Mouse (Mus musculus) gastrocnemius, postnatal 4 days (tissue): ENCODE results near the gene Nxn. TPM values are rescaled to one million over a fixed set of nuclear protein-coding genes. Genes with fewer than 3 reads are reported as not detected.

ENCODE experiments used
- DNase-seq, 2 experiments: peaks; one replicate each; pipeline ENCODE4 v3.0.0; 2021 to 2022; ENCODE audit warnings: low spot score in 2 of 2, mixed read lengths in 2 of 2
- total RNA-seq, 2 experiments: library from RNA; stranded (reverse); gene quantifications; 2 replicates each; pipeline ENCODE4 v1.2.3; 2021

Nxn gene
- total RNA-seq, 2 experiments from 2014 or later = 59.8 to 60.9 TPM

DNA sequence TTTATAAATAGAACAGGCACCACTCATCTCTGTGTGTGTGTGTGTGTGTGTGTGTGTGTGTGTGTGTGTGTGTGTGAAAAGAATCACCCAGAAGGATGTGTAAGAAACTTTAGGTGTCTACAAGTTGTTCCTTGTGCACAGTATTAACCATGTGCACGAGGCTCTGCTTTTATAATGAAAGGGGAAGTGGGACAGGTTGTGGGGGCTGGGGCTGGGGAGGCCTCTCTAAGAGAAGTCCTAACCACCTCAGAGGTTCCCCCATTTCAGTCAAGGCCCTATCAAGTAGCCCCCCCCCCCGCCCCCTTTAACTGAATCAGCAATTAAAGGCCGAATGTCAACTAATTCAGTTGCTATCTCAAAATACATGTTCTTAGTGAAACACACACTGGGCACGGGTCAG, 92.2 kb downstream of the Nxn start:
- DNase-seq = no peak

- DNase-seq = no peak
Measured at GRCm38 (mm10) chr11:76305571-76305970, 93.4 kb downstream of the Nxn start.

- no peak for DNase-seq
Measured at GRCm38 (mm10) chr11:76303368-76303767, 95.6 kb downstream of the Nxn start.

- DNase-seq = no peak
Measured at GRCm38 (mm10) chr11:76300862-76301261, 98.1 kb downstream of the Nxn start.

DNA sequence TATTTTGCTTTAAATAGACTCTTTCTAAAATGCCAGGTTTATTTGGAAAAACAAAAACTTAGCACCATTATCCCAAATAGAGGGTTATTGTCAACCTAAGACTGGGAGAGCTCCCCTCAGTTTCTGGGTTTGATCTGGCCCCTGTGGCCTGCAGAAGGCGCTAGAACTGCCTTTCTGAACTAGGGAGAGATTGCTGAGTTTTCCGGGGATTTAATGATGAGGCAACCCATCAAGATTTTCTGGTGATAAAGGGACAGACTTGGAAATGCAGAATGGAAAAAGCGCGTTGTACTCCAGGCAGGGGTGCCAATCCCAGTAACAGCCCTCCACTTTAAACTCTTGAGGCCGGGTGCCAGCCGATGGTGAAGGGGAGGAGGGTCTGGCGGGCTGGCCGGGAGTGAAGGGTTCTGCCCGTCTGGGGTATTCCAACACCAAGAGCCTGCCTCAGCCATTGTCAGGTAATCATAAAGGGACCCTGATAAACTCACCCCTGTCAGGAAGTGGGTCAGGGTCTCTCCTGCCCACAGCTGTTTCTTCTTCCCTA, 100.4 kb downstream of the Nxn start:
- no peak for DNase-seq

- DNase-seq = no peak
Measured at GRCm38 (mm10) chr11:76297252-76297651, 101.7 kb downstream of the Nxn start.

GRCm38 (mm10) chr11:76294836-76295235, 104.1 kb downstream of the Nxn start:
- no peak for DNase-seq

GRCm38 (mm10) chr11:76294078-76294477, 104.9 kb downstream of the Nxn start:
- no peak for DNase-seq

DNA sequence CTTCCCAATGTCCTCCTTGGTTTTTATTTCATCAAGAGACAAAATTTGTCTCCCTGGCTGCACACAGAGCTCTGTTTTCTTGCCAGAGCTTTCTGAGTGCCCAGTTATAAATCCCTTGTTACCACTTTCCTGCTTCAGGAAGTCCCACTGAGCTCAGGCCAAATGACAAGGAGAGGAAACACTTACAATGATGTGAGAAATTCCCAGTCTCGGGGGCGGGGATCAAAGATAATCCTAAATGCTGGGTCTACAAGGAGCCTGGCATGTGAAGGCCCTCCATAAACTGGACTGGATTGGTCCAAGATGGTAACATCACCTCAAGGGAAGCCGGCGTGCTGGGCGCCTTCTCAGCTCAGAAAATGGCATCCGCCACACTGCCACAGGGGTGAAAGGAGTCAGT, 106.1 kb downstream of the Nxn start:
- DNase-seq = no peak

GRCm38 (mm10) chr11:76292398-76292797, 106.5 kb downstream of the Nxn start:
- peak in 1 of 2 experiments; percentile 47 for DNase-seq

DNA sequence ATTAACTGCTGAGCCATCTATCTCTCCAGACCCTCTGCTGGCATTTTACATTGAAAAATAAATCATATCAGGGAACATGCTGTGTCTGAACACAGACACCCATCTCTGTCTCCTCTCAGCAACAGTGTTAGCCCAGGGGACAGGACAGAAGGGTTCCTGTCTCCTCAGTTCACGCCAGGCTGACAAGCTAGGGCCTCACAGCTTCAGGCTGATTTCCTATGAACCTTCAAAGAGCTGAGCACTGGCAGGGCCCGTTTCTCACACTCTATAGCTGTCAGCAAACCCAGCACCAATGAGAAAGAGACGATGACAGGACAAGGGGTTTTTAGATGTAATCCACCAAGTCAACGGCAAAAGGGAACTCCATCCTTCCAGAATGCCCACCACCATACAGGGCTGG, 107.0 kb downstream of the Nxn start:
- DNase-seq = no peak

DNA sequence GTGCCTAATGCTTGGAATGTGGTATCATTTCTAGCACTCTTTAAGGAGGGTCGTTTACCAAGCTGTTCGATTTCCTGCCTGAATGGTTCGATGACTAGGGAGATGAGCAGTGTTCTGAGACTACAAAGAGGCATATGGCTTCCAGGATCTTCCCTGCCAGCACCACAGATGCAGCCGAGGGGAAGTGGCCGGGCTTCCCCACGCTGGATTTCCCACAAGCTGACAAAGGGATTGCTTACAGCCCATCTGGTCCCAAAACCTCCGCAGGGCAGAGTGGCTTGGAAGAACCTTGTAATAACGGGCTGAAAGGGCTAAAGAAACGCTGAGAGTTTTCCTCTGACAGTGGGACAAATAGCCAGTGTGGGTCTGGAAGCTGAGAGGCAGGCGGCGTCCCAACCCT, 108.6 kb downstream of the Nxn start:
- DNase-seq = no peak

DNA sequence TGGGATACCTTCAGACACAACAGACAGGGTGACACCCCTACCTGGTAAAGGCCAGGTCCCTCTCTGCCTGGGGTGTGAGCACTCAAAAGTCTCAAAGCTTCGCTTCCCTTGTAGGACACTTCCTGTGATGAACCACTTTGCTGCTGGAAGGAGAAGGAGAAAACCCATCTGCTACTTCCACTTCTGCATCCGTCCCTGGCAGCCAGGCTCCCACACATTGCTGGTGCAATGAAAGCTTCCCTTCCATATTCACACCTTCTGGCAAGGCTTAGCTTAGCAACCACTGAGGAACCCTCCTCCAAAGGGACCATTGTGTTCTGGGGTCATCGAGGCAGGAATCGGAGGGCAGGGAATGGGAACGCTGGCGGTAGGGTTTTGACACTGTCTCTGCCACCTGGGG, 110.3 kb downstream of the Nxn start:
- no peak for DNase-seq

DNA sequence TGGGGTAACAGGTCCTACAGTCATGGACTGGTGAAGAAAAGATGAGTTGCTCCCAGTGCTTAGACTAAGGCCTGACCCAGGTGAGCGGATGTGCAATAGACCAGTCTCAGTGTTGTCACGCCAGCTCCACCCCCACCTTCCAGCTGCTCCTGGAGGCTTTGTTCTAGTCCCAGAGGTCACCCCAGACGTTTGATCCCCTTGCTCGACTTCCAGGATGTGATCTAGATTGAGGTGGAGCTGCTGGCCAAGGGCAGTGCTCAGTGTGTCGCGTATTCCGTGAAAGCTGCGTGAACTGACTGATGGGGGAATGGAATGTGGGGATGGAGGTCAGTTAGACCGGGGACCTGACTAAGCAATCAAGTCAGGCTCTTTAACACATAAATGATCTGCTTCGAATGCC, 111.6 kb downstream of the Nxn start:
- DNase-seq = no peak

DNA sequence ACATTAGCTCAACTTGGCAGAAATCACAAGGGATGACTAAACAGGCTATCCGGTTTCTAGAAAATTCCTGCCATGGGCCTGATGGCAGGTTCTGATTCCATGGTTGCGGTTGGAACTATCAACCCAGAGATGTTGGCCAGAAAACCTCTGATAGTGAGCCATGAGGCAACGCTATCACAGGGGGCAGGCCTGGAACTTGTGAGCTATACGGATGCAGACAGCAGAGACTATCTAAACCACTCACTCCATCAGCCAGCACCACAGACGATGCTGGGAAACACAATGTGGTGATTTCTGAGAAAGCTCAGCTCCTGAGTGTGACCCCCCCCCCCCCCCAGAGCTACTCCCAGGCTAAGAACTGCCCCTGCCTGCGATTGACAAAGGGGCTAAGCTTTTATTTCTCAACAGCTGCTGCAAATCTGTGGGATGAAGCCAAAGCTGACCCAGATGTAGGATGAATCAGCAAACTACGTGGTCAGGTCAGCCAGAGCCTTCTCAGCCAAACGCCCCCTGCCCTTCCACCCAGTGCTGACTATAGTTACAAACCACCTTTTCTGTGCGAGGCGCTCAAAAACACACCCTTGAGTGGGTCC, 112.3 kb downstream of the Nxn start:
- DNase-seq = no peak

- DNase-seq = no peak
Measured at GRCm38 (mm10) chr11:76285431-76286075, 113.4 kb downstream of the Nxn start.

- no peak for DNase-seq
Measured at GRCm38 (mm10) chr11:76283841-76284240, 115.1 kb downstream of the Nxn start.

DNA sequence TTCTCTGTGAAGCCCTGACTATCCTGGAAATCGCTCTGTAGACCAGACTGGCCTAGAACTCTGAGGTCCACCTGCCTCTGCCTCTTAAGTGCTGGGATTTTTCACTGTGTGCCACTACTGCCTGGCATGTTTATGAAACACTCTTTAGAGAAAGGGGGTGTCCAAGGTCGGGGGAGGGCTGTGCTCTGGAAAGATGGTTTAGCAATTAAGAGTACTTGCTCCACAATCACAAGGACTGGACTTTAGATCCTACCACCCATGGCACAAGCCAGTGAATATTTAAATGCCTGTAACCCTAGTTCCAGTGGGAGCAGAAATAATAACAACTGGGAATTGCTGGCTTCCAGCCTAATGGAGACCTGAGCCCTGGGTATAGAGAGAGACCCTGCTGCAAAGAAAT, 119.0 kb downstream of the Nxn start:
- DNase-seq = no peak

DNA sequence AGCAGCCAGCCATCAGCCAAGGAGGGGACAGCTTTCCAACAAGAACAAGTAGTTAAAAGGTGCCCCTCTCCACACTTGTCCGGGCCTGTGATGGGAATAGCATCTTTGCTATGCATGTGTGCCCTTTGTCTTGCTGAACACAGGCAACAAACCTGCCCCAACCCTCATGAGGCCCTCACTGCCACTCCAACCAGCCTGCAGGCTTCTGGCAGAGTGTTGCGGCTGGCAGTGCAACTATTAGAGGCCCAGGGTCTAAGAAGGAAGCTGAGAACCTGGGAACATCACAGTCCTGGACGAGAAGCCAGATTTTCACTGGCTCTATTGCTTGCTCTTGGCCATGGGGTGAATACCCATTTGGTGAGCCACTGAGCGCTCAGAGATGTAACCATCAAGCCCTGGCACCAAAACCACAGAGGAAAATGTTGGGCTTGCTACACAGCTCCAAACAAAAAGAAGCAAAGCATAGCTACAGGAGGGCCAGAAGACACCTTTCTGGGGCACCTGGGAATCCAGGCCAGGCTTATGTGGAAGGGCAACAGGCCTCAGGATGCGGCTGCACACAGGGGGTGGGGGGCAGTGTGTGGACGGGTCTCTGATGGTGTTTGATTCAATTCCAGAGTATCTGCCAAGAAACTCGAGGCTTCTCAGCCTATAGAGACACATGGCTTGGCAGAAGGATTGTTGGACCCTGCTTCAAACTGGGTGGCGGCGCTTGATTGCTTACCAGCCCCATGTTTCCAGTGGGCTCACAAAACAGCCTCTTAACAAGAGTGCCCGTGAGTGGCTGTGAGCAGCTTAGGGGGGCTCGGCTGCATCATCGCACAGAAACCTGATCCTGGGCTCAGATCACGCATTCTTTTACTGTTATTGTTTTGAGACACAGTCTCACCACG, 119.7 kb downstream of the Nxn start:
- no peak for DNase-seq

- no peak for DNase-seq
Measured at GRCm38 (mm10) chr11:76272440-76272839, 126.5 kb downstream of the Nxn start.

DNA sequence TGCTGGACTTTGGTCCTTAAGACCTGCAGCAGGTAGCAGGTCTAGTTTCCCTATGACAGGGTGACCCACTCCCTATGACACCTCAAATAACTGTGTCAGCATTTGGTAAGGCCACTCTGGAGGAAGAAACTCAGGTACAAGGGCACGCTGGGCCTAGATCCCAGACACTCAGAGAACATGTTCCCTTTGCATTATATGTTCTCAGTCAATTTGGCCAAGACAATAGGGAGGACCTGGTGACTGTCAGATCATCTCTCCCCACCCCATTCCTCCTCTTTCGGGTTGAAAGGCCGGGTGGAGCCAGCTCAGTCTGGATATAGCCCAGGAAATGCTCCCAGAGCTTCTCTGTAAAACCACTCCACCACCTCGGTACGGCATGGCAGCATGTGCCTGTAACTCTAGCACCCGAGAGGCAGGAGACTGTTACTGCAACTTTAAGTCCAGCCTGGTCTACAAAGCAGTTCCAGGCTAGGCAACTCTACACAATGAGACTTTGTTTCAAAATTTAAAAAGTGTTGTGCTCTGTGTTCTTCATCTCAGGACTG, 130.3 kb downstream of the Nxn start:
- DNase-seq = no peak

DNA sequence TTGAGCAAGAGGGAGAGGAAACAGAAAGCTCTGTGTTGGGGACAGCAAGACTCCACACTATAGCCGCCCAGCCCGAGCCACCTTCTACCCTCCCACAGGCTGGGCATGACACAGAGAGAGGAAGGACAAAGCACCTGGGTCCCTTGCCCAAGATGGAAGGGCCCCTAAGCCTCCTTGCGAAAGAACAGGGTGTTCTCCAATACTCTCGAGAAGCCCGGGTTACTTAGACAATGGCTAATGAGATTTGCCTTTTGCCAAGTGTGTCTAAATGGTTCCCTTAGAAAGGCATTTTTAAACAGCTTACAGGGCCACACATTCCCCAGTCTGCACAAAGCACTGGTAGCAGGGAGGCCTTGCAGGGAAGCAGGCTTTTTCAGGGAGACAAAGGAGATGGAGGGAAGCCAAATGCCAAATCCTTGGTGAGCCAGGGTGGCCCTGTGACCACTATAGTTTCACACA, 130.9 kb downstream of the Nxn start:
- no peak for DNase-seq
